Mouse (Mus musculus) cerebellum, adult 11-12 months (tissue): Measurements from ENCODE around the gene Fam160b1.

Source experiments
- DNase-seq: peaks from one replicate; pipeline ENCODE4 v3.0.0; 2022

Fam160b1 gene

DNA sequence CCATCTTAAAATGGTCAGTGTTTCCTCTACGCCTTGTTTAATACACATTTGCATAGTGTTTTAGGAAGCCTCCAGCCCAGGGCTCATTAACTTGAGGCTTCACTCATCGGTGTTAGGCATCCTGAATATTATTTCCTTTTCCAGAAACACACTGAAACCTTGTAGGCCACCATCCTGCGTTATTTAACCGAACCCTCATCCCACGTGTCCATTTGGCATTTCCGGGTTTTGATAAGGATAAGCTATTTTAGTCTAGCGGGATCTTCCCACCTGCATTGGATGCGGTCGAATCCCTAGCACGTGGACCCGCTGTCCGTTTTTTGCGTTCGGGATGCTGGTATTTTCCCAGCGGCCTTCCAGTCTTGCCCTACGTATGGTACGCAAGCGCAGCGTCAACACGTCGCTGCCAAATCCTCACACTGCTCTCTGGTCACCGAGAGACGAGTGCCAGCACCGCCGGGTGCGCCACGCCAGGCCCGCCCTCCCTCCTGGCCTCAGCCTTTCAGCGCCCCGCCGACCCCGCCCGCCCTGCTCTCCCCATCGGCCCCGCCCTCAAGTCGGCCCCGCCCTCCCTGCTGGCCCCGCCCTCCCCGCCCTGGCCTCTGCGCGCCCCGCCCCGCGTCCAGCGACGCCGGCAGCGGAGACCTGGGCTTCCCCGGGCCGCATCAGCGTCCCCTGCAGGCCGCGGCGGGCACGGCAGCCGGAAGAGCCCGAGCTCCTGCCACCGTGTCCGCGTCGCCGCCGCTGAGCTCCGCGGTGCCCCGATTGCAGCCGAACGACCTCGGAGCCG, at the start of gene Fam160b1:
TSS of gene Fam160b1 (plus strand) at position 340 of the 790 bp plus-strand sequence.
- DNase-seq, result peak; percentile 98

DNA sequence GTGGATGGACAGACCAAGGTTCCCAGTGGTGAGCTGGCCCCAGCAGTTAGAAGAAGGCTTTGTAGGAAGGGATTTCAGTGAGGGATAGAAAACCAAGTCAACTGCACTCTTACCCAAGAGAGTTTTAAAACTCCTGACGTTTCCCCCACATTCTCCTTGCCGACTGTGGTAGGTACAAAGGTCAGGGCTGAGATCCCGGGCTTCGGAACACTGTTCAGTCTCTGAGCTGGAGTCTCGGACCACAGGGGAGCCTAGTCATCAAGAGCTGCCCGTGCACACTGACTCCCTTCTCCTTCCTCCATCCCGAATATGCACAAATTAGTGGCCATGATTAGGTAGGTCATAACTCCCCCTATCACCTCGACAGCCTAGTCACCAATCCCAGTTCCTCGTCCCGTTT, 47.3 kb upstream of the Fam160b1 start:
- no peak for DNase-seq

DNA sequence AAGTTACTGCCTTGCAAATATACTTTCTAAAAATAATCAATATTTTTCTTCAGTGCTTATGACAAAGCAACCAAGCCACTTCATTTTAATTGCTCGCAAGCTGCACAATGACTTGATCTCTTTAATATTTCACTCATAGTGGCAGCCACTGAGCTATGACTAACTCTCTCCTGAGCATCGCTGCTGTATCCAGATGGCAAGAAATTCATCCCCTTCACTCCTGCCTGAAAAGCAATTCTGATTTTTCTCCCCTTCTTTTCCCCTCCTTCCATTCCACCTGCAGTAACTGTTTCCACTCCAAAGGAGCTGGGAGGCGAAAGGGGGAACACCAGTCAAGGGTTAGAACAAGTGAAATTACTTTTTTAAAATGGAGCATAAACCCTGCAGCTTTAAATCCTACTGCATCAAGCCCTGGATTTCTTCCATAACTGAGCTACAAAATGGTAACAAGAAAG, 46.6 kb upstream of the Fam160b1 start:
- no peak for DNase-seq

DNA sequence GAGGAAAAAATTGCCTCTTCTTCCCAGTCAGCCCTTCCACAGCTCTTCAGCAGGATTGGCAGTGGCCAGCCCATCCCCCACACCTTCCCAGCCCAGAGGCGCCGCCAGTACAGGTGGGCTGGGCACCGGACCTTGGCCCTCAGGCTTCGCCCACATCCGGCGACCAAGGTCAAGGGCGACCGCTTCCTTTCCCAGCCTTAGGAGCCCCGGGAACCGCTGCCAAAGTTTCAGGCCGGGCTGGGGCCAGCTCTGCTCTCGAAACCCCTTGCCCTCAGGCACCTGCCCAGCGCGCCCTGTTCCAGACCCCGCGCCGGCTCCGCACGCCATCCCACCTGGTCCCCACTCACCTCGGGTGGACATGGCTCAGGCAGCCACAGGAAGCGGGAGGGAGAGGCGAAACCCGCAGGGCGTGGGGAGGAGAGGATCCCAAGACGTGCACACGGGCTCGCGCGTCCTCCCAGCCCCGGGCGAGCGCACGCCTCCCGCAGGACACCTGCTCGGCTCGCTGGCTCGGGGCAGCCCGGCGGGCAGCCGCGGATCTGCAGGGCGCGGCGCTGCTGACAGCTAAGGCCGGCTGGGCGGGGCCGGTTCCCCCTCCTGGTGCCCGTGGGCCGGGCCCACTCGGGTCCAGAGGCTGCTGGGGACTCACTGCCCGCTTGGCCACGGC, 46.0 kb upstream of the Fam160b1 start, which contains the start of gene Ablim1:
TSS of gene Ablim1 (minus strand) at position 574 of the 667 bp plus-strand sequence.
- peak; percentile 82 for DNase-seq

GRCm38 (mm10) chr19:57315013-57315565, 45.4 kb upstream of the Fam160b1 start:
- no peak for DNase-seq

- no peak for DNase-seq
These were observed 43.9 kb upstream of the Fam160b1 start for GRCm38 (mm10) chr19:57316597-57316996.

DNA sequence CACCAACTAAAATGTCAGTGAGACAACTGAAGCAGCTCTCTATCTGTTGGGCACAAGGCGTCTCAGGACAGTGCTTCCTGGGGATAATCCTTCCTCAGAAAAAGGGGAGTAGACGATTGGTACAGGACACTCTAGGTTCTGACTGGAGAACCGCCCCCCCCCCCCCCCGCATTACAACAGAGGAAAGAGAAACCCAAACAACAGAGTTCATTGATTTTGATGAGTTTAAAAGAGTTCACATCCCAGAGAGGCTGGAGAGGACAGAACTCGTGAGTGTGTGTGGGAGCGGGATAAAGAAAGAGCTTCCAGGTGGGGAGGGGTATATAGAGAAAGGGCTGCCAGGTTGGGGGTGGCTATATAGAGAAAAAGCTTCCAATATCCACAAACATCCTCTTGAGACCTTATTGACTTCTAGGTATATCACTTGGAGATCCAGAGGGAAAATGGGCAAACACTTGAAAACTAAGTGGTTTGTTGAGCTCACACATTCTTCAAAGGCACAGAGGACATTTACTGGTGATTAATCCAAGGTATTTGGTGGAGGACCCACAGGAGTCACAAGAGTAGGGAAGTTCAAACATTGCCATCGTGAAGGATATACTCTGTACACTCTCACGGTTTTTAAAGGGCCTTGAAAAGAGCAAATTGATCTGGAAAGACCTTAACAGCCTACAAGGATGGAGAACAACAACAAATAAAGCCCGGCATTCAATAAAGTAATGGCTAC, 39.7 kb upstream of the Fam160b1 start:
- DNase-seq, result no peak

GRCm38 (mm10) chr19:57321839-57322238, 38.6 kb upstream of the Fam160b1 start:
- DNase-seq, result no peak

GRCm38 (mm10) chr19:57322491-57322890, 38.0 kb upstream of the Fam160b1 start:
- DNase-seq, result no peak

- no peak for DNase-seq
These were observed 37.4 kb upstream of the Fam160b1 start for GRCm38 (mm10) chr19:57323087-57323486.

- DNase-seq, result peak; percentile 73
These were observed 34.7 kb upstream of the Fam160b1 start for GRCm38 (mm10) chr19:57325748-57326300.

GRCm38 (mm10) chr19:57327679-57328078, 32.8 kb upstream of the Fam160b1 start:
- no peak for DNase-seq

- no peak for DNase-seq
These were observed 32.2 kb upstream of the Fam160b1 start for GRCm38 (mm10) chr19:57328269-57328668.

DNA sequence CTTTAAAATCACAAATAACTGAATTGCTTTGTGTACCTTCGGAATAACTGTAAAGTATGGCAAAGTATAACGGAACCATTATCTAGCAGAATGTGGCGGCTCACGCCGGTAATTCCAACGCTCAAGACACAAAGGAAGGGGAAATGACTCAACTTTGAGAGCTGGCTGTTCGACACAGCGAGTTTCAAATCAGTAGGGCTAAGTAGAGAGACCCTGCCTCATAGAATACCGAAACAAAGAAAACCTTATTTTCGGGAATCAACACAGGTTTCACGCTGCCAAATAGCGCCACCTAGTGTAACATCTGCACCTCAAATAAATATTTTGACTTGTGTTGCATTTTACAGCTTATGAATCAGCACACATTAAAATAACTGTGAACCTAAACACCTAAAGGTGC, 31.7 kb upstream of the Fam160b1 start:
- DNase-seq, result no peak

- DNase-seq, result no peak
These were observed 30.2 kb upstream of the Fam160b1 start for GRCm38 (mm10) chr19:57330309-57330708.

GRCm38 (mm10) chr19:57331237-57331636, 29.2 kb upstream of the Fam160b1 start:
- DNase-seq, result no peak

- DNase-seq, result no peak
These were observed 27.1 kb upstream of the Fam160b1 start for GRCm38 (mm10) chr19:57333356-57333755.

GRCm38 (mm10) chr19:57335135-57335534, 25.3 kb upstream of the Fam160b1 start:
- DNase-seq, result no peak

DNA sequence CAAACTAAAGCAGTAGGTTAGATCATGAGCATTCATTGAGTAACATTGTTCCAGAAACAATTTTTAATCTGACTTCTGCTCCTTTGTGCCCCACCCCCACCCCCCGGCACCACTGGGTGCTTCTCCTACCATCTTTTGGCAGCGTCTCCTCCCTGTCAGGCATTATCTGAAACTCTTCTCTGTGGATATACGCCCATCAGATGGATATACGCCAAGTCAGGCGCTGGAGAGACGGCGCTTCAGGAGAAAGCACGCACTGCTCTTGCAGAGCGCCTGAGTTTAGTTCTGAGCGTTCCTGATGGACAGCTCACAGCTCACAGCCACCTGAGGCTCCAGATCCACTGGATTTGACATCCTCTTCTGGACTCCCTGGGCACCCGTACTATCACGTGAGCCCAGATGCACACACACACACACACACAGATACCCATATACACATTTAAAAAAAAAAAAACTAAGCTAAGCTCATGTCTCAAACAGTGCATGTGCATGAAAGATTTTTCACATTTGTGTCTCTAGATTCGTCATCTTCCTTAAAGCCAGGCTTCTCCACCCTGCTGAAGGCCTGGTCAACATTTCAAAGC, 21.1 kb upstream of the Fam160b1 start:
- DNase-seq, result no peak

GRCm38 (mm10) chr19:57340900-57341742, 19.4 kb upstream of the Fam160b1 start:
- no peak for DNase-seq

GRCm38 (mm10) chr19:57343860-57344259, 16.6 kb upstream of the Fam160b1 start:
- DNase-seq, result no peak
